Mouse (Mus musculus) cortical plate, adult 2 months (tissue): ENCODE measurements around the gene Eif2s3y. TPM values are rescaled to one million over a fixed set of nuclear protein-coding genes. Genes with fewer than 3 reads are reported as not detected.

ENCODE experiments used
- H3K27ac ChIP-seq: fragments of 200-500 bp; 2 replicates; pipeline ENCODE4 v1.5.1; 2012; ENCODE audit warnings: low read length, control low read depth, inconsistent platforms; ENCODE audit not compliant: insufficient read depth
- H3K4me1 ChIP-seq: fragments of 200-500 bp; 2 replicates; pipeline ENCODE4 v1.6.1; 2011; ENCODE audit warnings: low read length; ENCODE audit not compliant: control insufficient read depth, insufficient read depth
- H3K4me3 ChIP-seq: fragments of 200-500 bp; 2 replicates; pipeline ENCODE4 v1.5.1; 2011; ENCODE audit warnings: mild to moderate bottlenecking, low read length, control low read depth; ENCODE audit not compliant: insufficient read depth
- CTCF ChIP-seq: fragments of 200-500 bp; IDR thresholded peaks from 2 replicates; pipeline ENCODE4 v1.5.1; 2011; ENCODE audit warnings: mild to moderate bottlenecking, control low read depth, low read length; ENCODE audit not compliant: insufficient read depth; ENCODE audit errors: extremely low read depth
- POLR2A ChIP-seq: fragments of 200-500 bp; IDR thresholded peaks from 2 replicates; pipeline ENCODE4 v1.6.1; 2011; ENCODE audit warnings: mild to moderate bottlenecking, low read length, control low read depth; ENCODE audit not compliant: insufficient read depth; ENCODE audit errors: extremely low read depth
- polyA plus RNA-seq: library from polyadenylated mRNA; depleted of rRNA; stranded (reverse); fragments of >200 nt; gene quantifications from 2 replicates; pipeline ENCODE4 v1.2.3, GENCODE M21; 2012; rRNA removed

The Eif2s3y gene
- not detected in 2 replicates for polyA plus RNA-seq

- no peak for TF ChIP-seq CTCF
- TF ChIP-seq POLR2A: no peak
- Histone ChIP-seq H3K27ac (peak within 1 kb of the TSS; percentile 65; the same call in 1 of the 2 replicates), H3K4me1 (no peaks in the 10 kb centered on the region), H3K4me3 (peak within 1 kb of the TSS; percentile 92)
Observed at GRCm38 (mm10) chrY:1009882-1010751, at the start of gene Eif2s3y. Gene Eif2s3y, plus strand, starts transcription at chrY:1010543.

Other genes starting within 250 kb of the Eif2s3y start
- gene Zfy1, start 213.1 kb upstream of the Eif2s3y start, polyA plus RNA-seq: not detected in 2 replicates
- not detected in 2 replicates for gene Uba1y, start 191.9 kb upstream of the Eif2s3y start, polyA plus RNA-seq
- not detected in 2 replicates for gene Kdm5d, start 112.8 kb upstream of the Eif2s3y start, polyA plus RNA-seq
- gene Uty, start 235.2 kb downstream of the Eif2s3y start, polyA plus RNA-seq: not detected in 2 replicates